Mouse (Mus musculus): Measurements from ENCODE around the gene Masp1.

GRCm38 (mm10) chr16:23522081-23522480 is 1.5 kb upstream of the Masp1 start:
- TF ChIP-seq TAL1 (IDR thresholded peaks at IDR 0.05; ENCODE audit: low read length) (no peak), GATA1 (IDR thresholded peaks at IDR 0.05; ENCODE audit: low read length) (no peak)

Measured in erythroblast, embryonic 14.5 days (primary cell).